Mouse (Mus musculus) kidney, embryonic 14.5 days (tissue): ENCODE measurements around the gene Kcnip3. TPM values are rescaled to one million over a fixed set of nuclear protein-coding genes. Genes with fewer than 3 reads are reported as not detected.

ENCODE experiments used
- ATAC-seq: fragments of 200-750 bp; cut with Nextera tagmentation; 2 replicates; pipeline ENCODE4 v1.8.0; 2017; ENCODE audit warnings: moderate number of reproducible peaks, mild to moderate bottlenecking, moderate TSS enrichment, moderate library complexity; ENCODE audit not compliant: low FRiP score, low TSS enrichment
- H3K27ac ChIP-seq: fragments of 300-500 bp; sonication (generic); 2 replicates; pipeline ENCODE4 v1.5.1; 2014; ENCODE audit warnings: low read depth, mild to moderate bottlenecking, low read length, moderate library complexity, mixed read lengths
- H3K27me3 ChIP-seq: fragments of 300-500 bp; sonication (generic); 2 replicates; pipeline ENCODE4 v1.6.1; 2014; ENCODE audit warnings: mild to moderate bottlenecking, low read length; ENCODE audit not compliant: control insufficient read depth, insufficient read depth
- H3K36me3 ChIP-seq: fragments of 300-500 bp; sonication (generic); 2 replicates; pipeline ENCODE4 v1.6.1; 2014; ENCODE audit warnings: low read length, mixed read lengths; ENCODE audit not compliant: control insufficient read depth, insufficient read depth
- H3K4me1 ChIP-seq: fragments of 300-500 bp; sonication (generic); 2 replicates; pipeline ENCODE4 v1.6.1; 2014; ENCODE audit warnings: low read length, mixed read lengths; ENCODE audit not compliant: control insufficient read depth, insufficient read depth
- H3K4me2 ChIP-seq: fragments of 300-500 bp; sonication (generic); replicated peaks from 2 replicates; pipeline ENCODE4 v1.6.1; 2014; ENCODE audit warnings: low read depth, mild to moderate bottlenecking, low read length
- H3K4me3 ChIP-seq: fragments of 300-500 bp; sonication (generic); 2 replicates; pipeline ENCODE4 v1.5.1; 2014; ENCODE audit warnings: mild to moderate bottlenecking, low read length
- H3K9ac ChIP-seq: fragments of 300-500 bp; sonication (generic); 2 replicates; pipeline ENCODE4 v1.6.1; 2014; ENCODE audit warnings: low read depth, mild to moderate bottlenecking, low read length, moderate library complexity
- H3K9me3 ChIP-seq: fragments of 300-500 bp; sonication (generic); 2 replicates; pipeline ENCODE4 v1.6.1; 2016; ENCODE audit warnings: low read length; ENCODE audit not compliant: control insufficient read depth
- WGBS: fragments of 180-500 bp; shearing (Covaris S2); extraction: QIAGEN DNeasy Blood & Tissue Kit; methylation state at CpG from one replicate; pipeline ENCODE4 v1.1.7; 2014; 5-methylcytosine and 5-hydroxymethylcytosine counted together
- polyA plus RNA-seq: library from polyadenylated mRNA; unstranded; fragments of >200 nt; fragmentation: Nextera tagmentation; extraction: Ambion mirVana; gene quantifications from 2 replicates; pipeline ENCODE4 v1.2.1, GENCODE M21; 2014

Gene Kcnip3
- polyA plus RNA-seq, 1 experiment from 2014 or later = 4.9 TPM

GRCm38 (mm10) chr2:127507967-127508660 is 13.8 kb downstream of the Kcnip3 start:
- peaks cover 14% of the 10 kb centered on the region for H3K4me1 ChIP-seq
- WGBS = 62% methylated on average over 7 of the region's 7 CpGs
- H3K4me3 ChIP-seq = no peak overlapping the region
- no peak overlapping the region for H3K4me2 ChIP-seq
- no peaks in the 10 kb centered on the region for H3K36me3 ChIP-seq
- H3K9ac ChIP-seq = no peak overlapping the region
- H3K27me3 ChIP-seq = peaks cover 3% of the 10 kb centered on the region; the same call in 1 of the 2 replicates
- no peak for ATAC-seq
- H3K9me3 ChIP-seq = no peaks in the 10 kb centered on the region
- no peak overlapping the region for H3K27ac ChIP-seq

GRCm38 (mm10) chr2:127507077-127507774 is 14.7 kb downstream of the Kcnip3 start:
- 30% methylated on average over 7 of the region's 7 CpGs for WGBS
- no peaks in the 10 kb centered on the region for H3K9me3 ChIP-seq
- H3K4me3 ChIP-seq = no peak overlapping the region
- peak; percentile 51 for ATAC-seq
- no peak overlapping the region for H3K27ac ChIP-seq
- peaks cover 3% of the 10 kb centered on the region; the same call in 1 of the 2 replicates for H3K27me3 ChIP-seq
- H3K36me3 ChIP-seq = no peaks in the 10 kb centered on the region
- H3K4me1 ChIP-seq = peaks cover 14% of the 10 kb centered on the region
- no peak overlapping the region for H3K9ac ChIP-seq
- H3K4me2 ChIP-seq = no peak overlapping the region

GRCm38 (mm10) chr2:127506131-127506632 is 15.7 kb downstream of the Kcnip3 start:
- no peak overlapping the region for H3K9ac ChIP-seq
- H3K4me3 ChIP-seq = no peak overlapping the region
- H3K9me3 ChIP-seq = no peaks in the 10 kb centered on the region
- H3K4me2 ChIP-seq = no peak overlapping the region
- WGBS = 91% methylated on average over 6 of the region's 6 CpGs
- H3K36me3 ChIP-seq = no peaks in the 10 kb centered on the region
- peaks cover 7% of the 10 kb centered on the region for H3K4me1 ChIP-seq
- peaks cover 3% of the 10 kb centered on the region; the same call in 1 of the 2 replicates for H3K27me3 ChIP-seq
- no peak for ATAC-seq
- no peak overlapping the region for H3K27ac ChIP-seq

DNA sequence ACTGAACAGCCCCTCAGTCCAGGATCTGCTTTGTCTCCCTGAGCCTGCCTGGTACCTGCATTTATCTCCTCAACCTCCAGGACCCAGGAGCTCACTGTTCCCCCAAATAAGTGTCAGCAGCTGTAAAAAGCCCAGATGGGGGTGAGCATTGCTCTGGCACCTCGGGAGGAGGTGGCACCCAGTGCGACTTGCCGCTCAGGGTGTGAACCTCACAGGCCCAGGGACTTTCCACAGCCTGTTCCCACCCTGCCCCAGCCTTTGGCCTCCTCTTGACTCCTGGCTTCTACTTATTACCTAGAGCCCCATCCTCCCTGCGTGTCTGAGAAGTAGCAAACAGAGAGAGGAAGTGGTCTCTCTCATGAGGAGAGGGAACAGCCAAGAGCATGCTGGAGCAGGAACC is 16.7 kb downstream of the Kcnip3 start:
- H3K4me2 ChIP-seq = no peak overlapping the region
- H3K27ac ChIP-seq = no peak overlapping the region
- H3K27me3 ChIP-seq = peaks cover 3% of the 10 kb centered on the region; the same call in 1 of the 2 replicates
- H3K9ac ChIP-seq = no peak overlapping the region
- H3K9me3 ChIP-seq = no peaks in the 10 kb centered on the region
- no peaks in the 10 kb centered on the region for H3K36me3 ChIP-seq
- WGBS = 34% methylated on average over 4 of the region's 4 CpGs
- H3K4me3 ChIP-seq = no peak overlapping the region
- no peak for ATAC-seq
- H3K4me1 ChIP-seq = no peaks in the 10 kb centered on the region

- 51% methylated on average over 8 of the region's 8 CpGs for WGBS
- Histone ChIP-seq H3K27ac (no peak overlapping the region), H3K9ac (no peak overlapping the region)
These were observed 17.9 kb downstream of the Kcnip3 start for GRCm38 (mm10) chr2:127503751-127504549.

DNA sequence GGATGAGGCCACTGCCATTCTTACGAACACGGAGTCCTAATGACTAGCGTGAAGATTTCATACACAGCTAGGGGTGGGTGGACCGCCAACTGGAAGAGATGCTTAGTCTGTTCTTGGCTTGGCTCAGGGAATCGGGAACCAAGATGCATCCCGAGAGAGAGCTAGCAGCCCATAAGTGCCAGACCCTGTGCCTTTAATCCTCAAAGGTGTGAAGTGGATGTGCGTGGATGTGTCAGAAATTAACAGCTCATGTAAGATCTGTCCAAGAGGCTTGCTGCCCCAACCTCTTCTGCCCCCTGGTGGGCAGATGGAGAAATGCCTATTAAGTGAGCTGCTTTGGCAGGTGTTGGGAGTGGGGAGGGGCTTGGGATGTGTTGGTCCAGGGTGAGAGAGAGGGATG is 20.8 kb downstream of the Kcnip3 start:
- H3K9me3 ChIP-seq = no peaks in the 10 kb centered on the region
- no peak overlapping the region for H3K27ac ChIP-seq
- H3K4me3 ChIP-seq = no peak overlapping the region
- H3K27me3 ChIP-seq = no peaks in the 10 kb centered on the region
- H3K4me2 ChIP-seq = no peak overlapping the region
- no peak overlapping the region for H3K9ac ChIP-seq
- ATAC-seq = 0 out of 2 replicates have a peak, but pooled peaks have one; percentile 18
- 55% methylated on average over 7 of the region's 7 CpGs for WGBS
- H3K36me3 ChIP-seq = no peaks in the 10 kb centered on the region
- no peaks in the 10 kb centered on the region for H3K4me1 ChIP-seq

More at GRCm38 (mm10) chr2:127503751-127504549, 17.9 kb downstream of the Kcnip3 start:
- Histone ChIP-seq H3K27me3 (peaks cover 3% of the 10 kb centered on the region; the same call in 1 of the 2 replicates), H3K4me1 (no peaks in the 10 kb centered on the region), H3K9me3 (no peaks in the 10 kb centered on the region), H3K36me3 (no peaks in the 10 kb centered on the region), H3K4me2 (no peak overlapping the region), H3K4me3 (no peak overlapping the region)
- ATAC-seq = no peak

GRCm38 (mm10) chr2:127498750-127499149 is 23.1 kb downstream of the Kcnip3 start:
- Histone ChIP-seq H3K4me1 (no peaks in the 10 kb centered on the region), H3K4me2 (no peak overlapping the region), H3K27ac (no peak overlapping the region), H3K27me3 (no peaks in the 10 kb centered on the region), H3K9ac (no peak overlapping the region), H3K4me3 (no peak overlapping the region), H3K36me3 (no peaks in the 10 kb centered on the region), H3K9me3 (no peaks in the 10 kb centered on the region)
- WGBS = 81% methylated on average over 8 of the region's 8 CpGs
- ATAC-seq = no peak

GRCm38 (mm10) chr2:127496321-127496720 is 25.6 kb downstream of the Kcnip3 start:
- H3K36me3 ChIP-seq = no peaks in the 10 kb centered on the region
- H3K9ac ChIP-seq = no peak overlapping the region
- no peak overlapping the region for H3K4me3 ChIP-seq
- H3K27ac ChIP-seq = no peak overlapping the region
- 26% methylated on average over 1 of the region's 1 CpGs for WGBS
- H3K27me3 ChIP-seq = no peaks in the 10 kb centered on the region
- ATAC-seq = no peak
- no peaks in the 10 kb centered on the region for H3K4me1 ChIP-seq
- no peak overlapping the region for H3K4me2 ChIP-seq
- no peaks in the 10 kb centered on the region for H3K9me3 ChIP-seq
